ENCODE assay signal across 8 mouse cellular contexts in the genomic region with DNA sequence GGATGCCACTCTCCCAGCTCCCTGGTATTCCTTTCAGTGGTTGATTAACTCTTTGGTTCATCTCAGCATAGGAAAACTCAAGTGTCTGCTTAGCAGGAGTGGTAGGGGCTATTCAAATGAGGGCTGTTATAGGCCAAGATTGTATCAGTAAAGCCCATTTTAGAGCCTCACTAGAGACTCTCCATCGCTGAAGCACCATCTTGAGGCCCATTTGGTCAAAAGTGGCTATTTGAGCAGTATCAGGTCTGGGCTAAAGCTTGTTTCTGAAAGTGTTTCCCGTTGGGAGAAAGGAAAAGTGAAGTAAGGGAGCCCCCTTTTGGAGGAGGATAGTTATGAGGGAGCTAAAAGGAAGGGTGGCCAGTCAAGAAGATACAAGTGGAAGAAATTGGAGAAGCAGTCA.
DNase-seq lines count a peak whose midpoint lies in the region; ATAC-seq and TF ChIP-seq lines count a peak whose summit lies in the region.

No protein-coding gene starts in this region.

- H3K27ac ChIP-seq in forebrain, postnatal 0 days (ENCODE audit: low read depth, low read length) = no peak overlapping the region
- H3K27ac ChIP-seq in lung, postnatal 0 days (ENCODE audit: low read length) = no peak overlapping the region

- intact Hi-C loops in heart, postnatal 36 days (cut with DNase I) = loop anchor here (2.0 to 10.0 kb wide), 2 partner anchors 185 to 287 kb away; no protein-coding TSS in a partner anchor

- no peaks in the 10 kb centered on the region for H3K4me1 ChIP-seq in forebrain, postnatal 0 days (ENCODE audit: insufficient read depth)
- no peaks in the 10 kb centered on the region for H3K4me1 ChIP-seq in lung, postnatal 0 days (ENCODE audit: insufficient read depth, low read depth, low read length)

- H3K9me3 ChIP-seq in forebrain, postnatal 0 days (ENCODE audit: low read length) = no peaks in the 10 kb centered on the region
- no peaks in the 10 kb centered on the region for H3K9me3 ChIP-seq in lung, postnatal 0 days (ENCODE audit: low read length)

- ATAC-seq in forebrain, postnatal 0 days = peak; percentile 58
- ATAC-seq in lung, postnatal 0 days = no peak
- no peak for ATAC-seq in granulocyte monocyte progenitor cell, adult 5-6 weeks (replicated peaks; ENCODE audit: poor library complexity, severe bottlenecking)

- WGBS in forebrain, postnatal 0 days = 8% methylated on average over 2 of the region's 2 CpGs
- WGBS in lung, postnatal 0 days = 4% methylated on average over 2 of the region's 2 CpGs

- peak; percentile 69 for TF ChIP-seq CTCF in forebrain, postnatal 0 days (IDR thresholded peaks at IDR 0.05; ENCODE audit: low read depth)
- peak; percentile 61 for TF ChIP-seq CTCF in lung, postnatal 0 days (IDR thresholded peaks at IDR 0.05)

- peak; percentile 2 to 28 for DNase-seq in heart, adult 18-20 months
- DNase-seq in heart, postnatal 36 days = no peak
- peak; percentile 34 to 36 for DNase-seq in right cerebral cortex, postnatal 10 days (ENCODE audit: low spot score in 2 of 2)
- DNase-seq in right cerebral cortex, postnatal 4 days = no peak
- peak; percentile 76 for DNase-seq in forebrain, postnatal 0 days
- peak; percentile 55 for DNase-seq in lung, postnatal 0 days (ENCODE audit: low spot score)
- DNase-seq in spleen, postnatal 4 days (ENCODE audit: low spot score in 2 of 2) = no peak

- no peaks in the 10 kb centered on the region for H3K27me3 ChIP-seq in forebrain, postnatal 0 days (ENCODE audit: insufficient read depth, low read length)
- H3K27me3 ChIP-seq in lung, postnatal 0 days (replicated peaks; ENCODE audit: insufficient read depth, low read length) = no peaks in the 10 kb centered on the region

- H3K4me2 ChIP-seq in forebrain, postnatal 0 days (ENCODE audit: low read depth) = no peak overlapping the region
- no peak overlapping the region for H3K4me2 ChIP-seq in lung, postnatal 0 days (replicated peaks; ENCODE audit: low read depth, low read length)

- no peak overlapping the region for H3K4me3 ChIP-seq in forebrain, postnatal 0 days (ENCODE audit: low read depth, low read length)
- H3K4me3 ChIP-seq in lung, postnatal 0 days (ENCODE audit: low read depth, low read length) = no peak overlapping the region

- no peaks in the 10 kb centered on the region for H3K36me3 ChIP-seq in forebrain, postnatal 0 days (ENCODE audit: insufficient read depth)
- no peaks in the 10 kb centered on the region for H3K36me3 ChIP-seq in lung, postnatal 0 days (ENCODE audit: insufficient read depth, low read length)

- TF ChIP-seq EP300 in lung, postnatal 0 days (IDR thresholded peaks at IDR 0.05) = no peak

- no peak overlapping the region for H3K9ac ChIP-seq in forebrain, postnatal 0 days
- H3K9ac ChIP-seq in lung, postnatal 0 days (replicated peaks; ENCODE audit: low read depth) = no peak overlapping the region

Comparison
In these comparisons a context has a peak if more than half of its experiments do, and no peak if none do; other contexts are left out.
1. DNase-seq: peak in heart, adult 18-20 months (2 of 2), right cerebral cortex, postnatal 10 days (2 of 2), forebrain, postnatal 0 days (single experiment) and lung, postnatal 0 days (single experiment); none in heart, postnatal 36 days (0 of 2), right cerebral cortex, postnatal 4 days (single experiment) and spleen, postnatal 4 days (0 of 2).